Mouse (Mus musculus): ENCODE data around the gene Ccn1. TPM values are rescaled to one million over a fixed set of nuclear protein-coding genes. Genes with fewer than 3 reads are reported as not detected.

Gene Ccn1
- total and polyA plus RNA-seq, 2 experiments from 2014 or later = 8.9 to 11.7 TPM

DNA sequence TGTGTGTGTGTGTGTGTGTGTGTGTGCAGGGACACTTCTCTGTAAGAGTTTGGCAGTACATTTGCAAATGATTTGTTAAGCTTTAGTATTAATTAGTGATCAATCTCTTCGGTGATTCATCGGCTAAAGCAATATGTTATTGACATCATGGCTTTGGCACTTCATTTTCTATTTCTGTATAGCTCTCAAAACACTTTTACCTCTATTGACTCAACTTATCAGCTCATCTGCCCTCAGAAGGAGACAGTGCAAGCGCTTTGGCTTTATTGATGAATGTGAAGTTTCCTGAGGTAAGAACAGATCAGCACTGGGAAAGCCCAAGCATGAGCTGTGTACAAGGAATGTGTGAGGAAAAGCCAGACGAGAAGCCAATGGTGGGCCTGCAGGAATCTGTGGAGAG, 28.6 kb downstream of the Ccn1 start:
- Histone ChIP-seq H3K4me1 (ENCODE audit: insufficient read depth) (no peaks in the 10 kb centered on the region), H3K9me3 (ENCODE audit: low read length) (no peaks in the 10 kb centered on the region), H3K36me3 (ENCODE audit: insufficient read depth) (no peaks in the 10 kb centered on the region), H3K4me2 (ENCODE audit: low read depth) (no peak overlapping the region), H3K27me3 (ENCODE audit: insufficient read depth, low read length) (no peaks in the 10 kb centered on the region), H3K9ac (no peak overlapping the region), H3K4me3 (ENCODE audit: low read depth, low read length) (no peak overlapping the region), H3K27ac (ENCODE audit: low read depth, low read length) (no peak overlapping the region)
- no peak for TF ChIP-seq CTCF (IDR thresholded peaks at IDR 0.05; ENCODE audit: low read depth)
- WGBS = 92% methylated on average over 4 of the region's 4 CpGs
- no peak for DNase-seq
- ATAC-seq = no peak

DNA sequence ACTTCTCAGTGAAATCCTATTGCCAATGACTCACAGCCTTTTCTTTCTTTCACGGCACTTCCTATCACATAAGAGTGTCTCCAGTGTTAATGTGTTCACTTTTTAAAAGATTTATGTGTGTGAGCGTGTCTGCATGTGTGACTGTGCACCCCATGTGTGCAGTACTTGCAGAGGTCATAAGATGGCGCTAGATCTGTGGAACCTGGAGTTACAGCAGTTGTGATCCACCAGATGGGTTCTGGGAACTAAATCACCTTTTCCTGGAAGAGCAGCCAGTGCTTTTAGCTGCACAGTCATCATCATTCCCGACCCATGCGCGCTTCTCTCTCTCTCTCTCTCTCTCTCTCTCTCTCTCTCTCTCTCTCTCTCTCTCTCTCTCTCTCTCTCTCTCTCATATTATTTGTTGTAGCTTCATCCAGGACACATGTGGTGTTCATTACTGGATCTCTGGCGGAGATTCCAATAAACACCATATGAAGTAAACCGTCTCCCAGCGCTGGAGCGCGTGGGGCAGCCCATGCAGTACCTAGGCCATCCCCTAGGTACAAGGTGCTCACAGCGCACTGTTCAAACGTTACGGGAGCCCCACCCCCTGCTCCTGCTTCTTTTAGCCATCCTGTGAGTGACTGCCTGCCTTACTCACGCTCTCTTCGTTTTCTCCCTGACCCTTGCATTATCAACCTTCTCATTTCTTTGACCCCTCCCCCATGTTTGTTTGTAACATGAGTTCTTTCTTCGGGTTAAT, 30.0 kb downstream of the Ccn1 start:
- Histone ChIP-seq H3K27me3 (ENCODE audit: insufficient read depth, low read length) (no peaks in the 10 kb centered on the region), H3K4me1 (ENCODE audit: insufficient read depth) (no peaks in the 10 kb centered on the region), H3K9ac (no peak overlapping the region), H3K4me3 (ENCODE audit: low read depth, low read length) (no peak overlapping the region), H3K36me3 (ENCODE audit: insufficient read depth) (no peaks in the 10 kb centered on the region), H3K27ac (ENCODE audit: low read depth, low read length) (no peak overlapping the region), H3K4me2 (ENCODE audit: low read depth) (no peak overlapping the region), H3K9me3 (ENCODE audit: low read length) (no peaks in the 10 kb centered on the region)
- ATAC-seq (no peak), DNase-seq (no peak)
- WGBS = 91% methylated on average over 17 of the region's 17 CpGs
- no peak for TF ChIP-seq CTCF (IDR thresholded peaks at IDR 0.05; ENCODE audit: low read depth)

DNA sequence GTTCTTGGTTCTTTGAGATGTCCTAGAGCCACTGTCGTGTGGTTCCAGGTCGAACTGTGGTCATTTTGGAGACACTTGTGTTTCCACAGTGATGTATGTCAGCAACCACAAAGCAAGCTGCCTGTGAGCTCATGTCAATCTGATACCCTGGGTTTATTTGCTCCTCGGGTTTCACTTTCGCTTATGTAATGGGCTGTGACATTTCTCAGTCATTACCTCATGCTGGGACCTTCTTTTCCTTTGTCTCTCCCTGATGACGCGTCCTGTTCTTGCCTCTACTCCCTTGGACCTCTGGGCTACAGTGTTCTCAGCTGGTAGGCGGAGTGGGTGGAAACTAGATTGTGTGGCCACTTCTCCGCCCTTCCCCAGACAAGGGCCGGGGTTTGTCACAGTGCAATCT, 31.5 kb downstream of the Ccn1 start:
- DNase-seq = no peak
- H3K4me1 ChIP-seq (ENCODE audit: insufficient read depth) = no peaks in the 10 kb centered on the region
- WGBS = 78% methylated on average over 9 of the region's 9 CpGs

DNA sequence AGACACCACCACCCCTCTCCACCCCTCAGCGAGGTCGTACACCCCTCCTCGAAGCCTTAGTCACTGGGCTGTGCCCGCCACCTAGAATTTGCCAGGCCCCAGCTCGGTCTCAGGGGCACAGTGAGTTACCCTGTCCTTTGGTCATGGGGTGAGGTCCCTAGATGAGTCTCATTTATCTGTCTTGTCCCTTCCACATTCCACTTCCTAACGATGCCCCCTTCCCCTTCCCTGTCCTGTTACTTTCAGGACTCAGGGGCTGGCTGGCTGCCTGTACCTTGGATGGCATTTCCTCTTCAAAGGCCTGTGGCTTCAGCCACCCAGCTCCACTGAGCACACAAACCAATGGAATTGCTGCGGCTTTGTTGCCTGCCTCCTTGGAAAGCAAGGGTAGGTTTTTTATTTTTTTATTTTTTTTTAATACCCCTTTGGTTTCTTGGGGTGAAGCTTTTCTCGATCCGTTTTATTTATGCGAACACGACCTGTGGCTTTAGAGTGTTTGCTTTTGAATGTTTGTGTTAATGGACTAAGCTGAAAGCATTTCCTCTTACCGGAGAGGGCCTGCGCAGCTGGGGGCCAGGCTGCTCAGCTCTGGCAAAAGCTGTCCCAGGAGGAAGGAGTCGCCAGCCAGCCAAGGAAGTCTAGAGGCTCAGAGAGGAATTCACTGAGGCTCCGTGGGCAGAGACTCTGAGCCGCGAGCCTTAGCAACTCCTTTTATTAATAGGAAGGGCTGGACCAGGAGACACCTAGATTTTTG, 35.2 kb downstream of the Ccn1 start:
- no peak for TF ChIP-seq CTCF (IDR thresholded peaks at IDR 0.05; ENCODE audit: low read depth)
- ATAC-seq = peak; percentile 50
- Histone ChIP-seq H3K27me3 (ENCODE audit: insufficient read depth, low read length) (no peaks in the 10 kb centered on the region; the same call in 1 of the 2 replicates), H3K27ac (ENCODE audit: low read depth, low read length) (no peak overlapping the region), H3K36me3 (ENCODE audit: insufficient read depth) (no peaks in the 10 kb centered on the region), H3K9ac (no peak overlapping the region), H3K4me1 (ENCODE audit: insufficient read depth) (no peaks in the 10 kb centered on the region), H3K4me2 (ENCODE audit: low read depth) (no peak overlapping the region), H3K4me3 (ENCODE audit: low read depth, low read length) (no peak overlapping the region), H3K9me3 (ENCODE audit: low read length) (no peaks in the 10 kb centered on the region)
- 20% methylated on average over 17 of the region's 17 CpGs for WGBS
- DNase-seq = no peak

More for the DNA sequence above, 31.5 kb downstream of the Ccn1 start:
- ATAC-seq = no peak
- H3K27me3 ChIP-seq (ENCODE audit: insufficient read depth, low read length) = no peaks in the 10 kb centered on the region; the same call in 1 of the 2 replicates
- no peaks in the 10 kb centered on the region for H3K36me3 ChIP-seq (ENCODE audit: insufficient read depth)
- no peak overlapping the region for H3K4me3 ChIP-seq (ENCODE audit: low read depth, low read length)
- H3K4me2 ChIP-seq (ENCODE audit: low read depth) = no peak overlapping the region
- H3K9me3 ChIP-seq (ENCODE audit: low read length) = no peaks in the 10 kb centered on the region
- TF ChIP-seq CTCF (IDR thresholded peaks at IDR 0.05; ENCODE audit: low read depth) = no peak
- no peak overlapping the region for H3K9ac ChIP-seq
- no peak overlapping the region for H3K27ac ChIP-seq (ENCODE audit: low read depth, low read length)

DNA sequence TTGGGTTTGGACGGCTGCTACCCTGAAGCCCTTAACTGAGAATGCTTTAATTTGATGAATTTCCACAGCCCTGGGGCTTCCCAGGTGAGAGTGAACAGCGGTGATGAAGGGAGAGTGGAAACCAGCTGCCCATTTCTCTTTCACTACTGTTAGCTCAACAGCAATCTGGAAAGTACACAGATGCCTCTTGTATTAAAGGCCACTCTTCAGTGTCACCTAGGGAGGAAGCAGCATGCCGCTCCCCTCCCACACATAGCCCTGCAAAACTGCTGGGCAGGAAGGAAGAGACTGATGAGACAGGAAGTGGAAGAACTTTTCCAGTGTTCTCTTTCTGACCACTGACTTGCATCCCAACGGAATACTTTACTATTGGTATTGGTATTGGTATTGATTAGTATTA, 36.5 kb downstream of the Ccn1 start:
- 91% methylated on average over 4 of the region's 4 CpGs for WGBS
- DNase-seq (no peak), ATAC-seq (no peak)
- Histone ChIP-seq H3K9me3 (ENCODE audit: low read length) (no peaks in the 10 kb centered on the region), H3K4me2 (ENCODE audit: low read depth) (no peak overlapping the region), H3K36me3 (ENCODE audit: insufficient read depth) (no peaks in the 10 kb centered on the region), H3K4me1 (ENCODE audit: insufficient read depth) (no peaks in the 10 kb centered on the region), H3K27me3 (ENCODE audit: insufficient read depth, low read length) (no peaks in the 10 kb centered on the region; the same call in 1 of the 2 replicates), H3K4me3 (ENCODE audit: low read depth, low read length) (no peak overlapping the region), H3K9ac (no peak overlapping the region), H3K27ac (ENCODE audit: low read depth, low read length) (no peak overlapping the region)
- no peak for TF ChIP-seq CTCF (IDR thresholded peaks at IDR 0.05; ENCODE audit: low read depth)

DNA sequence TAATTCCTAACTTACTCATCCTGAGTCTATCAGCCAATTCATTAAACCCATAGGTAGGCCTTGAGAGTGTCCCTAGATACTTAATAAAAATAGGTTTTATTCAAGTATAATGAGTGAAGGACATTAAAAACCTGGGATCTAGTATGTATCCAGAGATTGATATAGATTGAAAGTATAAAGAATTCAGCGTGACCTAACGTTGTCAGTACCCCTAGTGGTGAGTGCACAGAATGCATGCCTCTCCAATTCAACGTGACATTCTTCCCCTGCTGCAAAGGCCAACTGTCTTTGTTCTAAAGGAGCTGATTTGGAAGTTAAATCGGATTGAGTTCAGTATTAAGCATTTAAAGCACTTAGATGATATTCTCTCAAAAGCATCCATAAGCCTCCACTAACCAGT, 37.1 kb downstream of the Ccn1 start:
- peak; percentile 84 for TF ChIP-seq CTCF (IDR thresholded peaks at IDR 0.05; ENCODE audit: low read depth)
- H3K9ac ChIP-seq = no peak overlapping the region
- H3K4me3 ChIP-seq (ENCODE audit: low read depth, low read length) = no peak overlapping the region
- no peak overlapping the region for H3K4me2 ChIP-seq (ENCODE audit: low read depth)
- 7% methylated on average over 4 of the region's 4 CpGs for WGBS
- H3K4me1 ChIP-seq (ENCODE audit: insufficient read depth) = no peaks in the 10 kb centered on the region
- H3K9me3 ChIP-seq (ENCODE audit: low read length) = no peaks in the 10 kb centered on the region
- H3K27ac ChIP-seq (ENCODE audit: low read depth, low read length) = no peak overlapping the region
- H3K36me3 ChIP-seq (ENCODE audit: insufficient read depth) = no peaks in the 10 kb centered on the region
- DNase-seq (peak; percentile 67), ATAC-seq (peak; percentile 36; the same call in 1 of the 2 replicates)
- no peaks in the 10 kb centered on the region; the same call in 1 of the 2 replicates for H3K27me3 ChIP-seq (ENCODE audit: insufficient read depth, low read length)

DNA sequence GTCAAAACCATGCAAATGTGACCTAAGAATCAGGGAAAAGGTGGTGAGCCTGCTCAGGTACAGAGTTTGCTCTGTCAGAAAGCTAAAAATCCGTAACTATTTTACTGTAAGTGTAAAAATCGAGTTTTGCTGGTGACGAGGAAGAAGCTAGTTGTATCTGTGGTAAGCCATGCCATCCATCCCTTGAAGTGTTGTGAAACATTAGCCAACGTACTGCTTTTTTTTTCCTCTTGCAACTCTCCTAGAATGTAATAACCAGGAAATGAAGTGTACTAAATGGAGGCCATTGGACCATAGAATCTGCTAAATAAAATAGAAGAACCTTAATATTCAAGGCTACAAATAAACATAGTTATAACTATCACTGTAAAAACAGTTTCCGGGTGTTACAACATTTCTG, 41.5 kb downstream of the Ccn1 start:
- no peaks in the 10 kb centered on the region for H3K4me1 ChIP-seq (ENCODE audit: insufficient read depth)
- TF ChIP-seq CTCF (IDR thresholded peaks at IDR 0.05; ENCODE audit: low read depth) = no peak
- WGBS = 92% methylated on average over 5 of the region's 5 CpGs
- no peak overlapping the region for H3K27ac ChIP-seq (ENCODE audit: low read depth, low read length)
- H3K27me3 ChIP-seq (ENCODE audit: insufficient read depth, low read length) = no peaks in the 10 kb centered on the region
- H3K4me2 ChIP-seq (ENCODE audit: low read depth) = no peak overlapping the region
- peaks cover 33% of the 10 kb centered on the region for H3K36me3 ChIP-seq (ENCODE audit: insufficient read depth)
- H3K9me3 ChIP-seq (ENCODE audit: low read length) = no peaks in the 10 kb centered on the region
- DNase-seq = no peak
- ATAC-seq = no peak
- H3K4me3 ChIP-seq (ENCODE audit: low read depth, low read length) = no peak overlapping the region
- H3K9ac ChIP-seq = no peak overlapping the region
